Mouse (Mus musculus) embryo, embryonic 10.5 days (tissue): ENCODE data around the gene Pex19.

ENCODE experiments used
- DNase-seq: peaks from one replicate; pipeline ENCODE4 v3.0.0-alpha.2; 2015; ENCODE audit warnings: low spot score

The Pex19 gene

GRCm38 (mm10) chr1:172133535-172133934 is 7.0 kb downstream of the Pex19 start:
- DNase-seq, result no peak

GRCm38 (mm10) chr1:172134072-172134471 is 7.5 kb downstream of the Pex19 start:
- no peak for DNase-seq

GRCm38 (mm10) chr1:172140160-172140559 is 13.6 kb downstream of the Pex19 start:
- no peak for DNase-seq

- DNase-seq, result no peak
These were observed 14.3 kb downstream of the Pex19 start for GRCm38 (mm10) chr1:172140825-172141224.

GRCm38 (mm10) chr1:172141529-172141928 is 15.0 kb downstream of the Pex19 start:
- no peak for DNase-seq

- DNase-seq, result peak; percentile 85
These were observed 17.0 kb downstream of the Pex19 start for GRCm38 (mm10) chr1:172143570-172143969.

GRCm38 (mm10) chr1:172147835-172148278 is 21.3 kb downstream of the Pex19 start, which contains the start of gene Dcaf8:
Gene Dcaf8, plus strand, starts transcription at chr1:172148084.
- peak; percentile 98 for DNase-seq

GRCm38 (mm10) chr1:172148279-172148954 is 21.9 kb downstream of the Pex19 start:
- DNase-seq, result peak; percentile 84

GRCm38 (mm10) chr1:172148955-172149815 is 22.6 kb downstream of the Pex19 start:
- peak; percentile 52 for DNase-seq

GRCm38 (mm10) chr1:172154536-172154935 is 28.0 kb downstream of the Pex19 start:
- no peak for DNase-seq

- DNase-seq, result no peak
These were observed 29.0 kb downstream of the Pex19 start for GRCm38 (mm10) chr1:172155518-172155917.

- no peak for DNase-seq
These were observed 33.4 kb downstream of the Pex19 start for GRCm38 (mm10) chr1:172159970-172160369.

- DNase-seq, result no peak
These were observed 34.0 kb downstream of the Pex19 start for GRCm38 (mm10) chr1:172160508-172160907.

- DNase-seq, result peak; percentile 54
These were observed 35.5 kb downstream of the Pex19 start for GRCm38 (mm10) chr1:172162009-172162408.

GRCm38 (mm10) chr1:172162959-172163358 is 36.4 kb downstream of the Pex19 start:
- no peak for DNase-seq

- DNase-seq, result no peak
These were observed 41.4 kb downstream of the Pex19 start for GRCm38 (mm10) chr1:172167911-172168310.

- DNase-seq, result no peak
These were observed 43.3 kb downstream of the Pex19 start for GRCm38 (mm10) chr1:172169809-172170208.

GRCm38 (mm10) chr1:172172381-172172780 is 45.8 kb downstream of the Pex19 start:
- no peak for DNase-seq

GRCm38 (mm10) chr1:172173181-172173580 is 46.6 kb downstream of the Pex19 start:
- no peak for DNase-seq

GRCm38 (mm10) chr1:172177791-172178190 is 51.2 kb downstream of the Pex19 start:
- DNase-seq, result no peak

GRCm38 (mm10) chr1:172179102-172179501 is 52.5 kb downstream of the Pex19 start:
- no peak for DNase-seq

GRCm38 (mm10) chr1:172180881-172181280 is 54.3 kb downstream of the Pex19 start:
- DNase-seq, result no peak

GRCm38 (mm10) chr1:172181777-172182176 is 55.2 kb downstream of the Pex19 start:
- no peak for DNase-seq
